Mouse (Mus musculus) urinary bladder, postnatal 36 days (tissue): ENCODE data around the gene Sorl1.

ENCODE experiments used
- DNase-seq, 2 experiments: peaks; one replicate each; pipeline ENCODE4 v3.0.0; 2022; ENCODE audit warnings: low spot score in 2 of 2, mixed read lengths in 1 of 2

Gene Sorl1

DNA sequence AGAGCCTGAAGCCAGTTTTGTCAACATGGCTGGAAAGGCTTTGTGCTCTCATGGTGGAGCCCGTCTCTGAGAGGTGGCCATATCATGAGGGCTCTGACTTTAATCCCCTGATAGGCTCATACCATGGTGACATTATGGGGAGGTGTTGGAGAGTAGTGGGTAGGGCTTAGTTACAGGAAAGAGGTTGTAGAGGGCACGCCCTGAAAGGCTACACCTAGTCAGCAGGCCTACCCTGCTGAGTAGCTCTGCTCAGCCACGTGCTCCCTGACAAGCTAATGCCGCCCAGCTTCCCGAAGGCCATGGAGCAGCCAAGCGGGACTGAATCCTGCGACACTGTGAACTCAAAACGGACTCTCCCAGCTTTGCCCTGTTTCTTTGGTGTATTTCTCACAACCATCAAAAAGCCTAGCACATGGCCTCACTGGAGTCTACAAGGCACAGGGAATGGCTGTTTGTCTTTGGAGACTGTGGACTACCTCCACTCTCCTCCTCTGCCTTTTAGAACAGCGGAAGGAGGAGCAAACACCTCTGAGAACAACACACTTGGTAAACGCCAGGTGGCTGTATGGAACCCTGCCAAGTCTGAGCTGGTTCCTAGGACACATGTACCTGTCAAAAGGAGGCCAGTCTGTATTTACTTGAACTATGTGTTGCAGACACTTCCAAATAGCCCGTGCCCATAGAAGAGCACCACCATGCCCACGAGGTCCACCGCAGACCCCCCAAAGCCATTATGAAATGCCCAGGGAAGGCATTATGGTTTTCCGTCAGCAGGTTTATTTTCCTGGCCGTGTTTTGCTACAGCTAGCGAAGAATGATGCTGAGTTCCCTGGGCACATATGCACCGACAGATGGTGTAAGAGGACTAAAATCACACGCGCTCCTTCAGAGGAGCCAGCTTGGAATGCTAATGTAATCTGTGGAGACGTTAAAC, 69.5 kb downstream of the Sorl1 start:
- DNase-seq: peak in 1 of 2 experiments; percentile 15

GRCm38 (mm10) chr9:42053591-42054190, 70.4 kb downstream of the Sorl1 start:
- no peak for DNase-seq

DNA sequence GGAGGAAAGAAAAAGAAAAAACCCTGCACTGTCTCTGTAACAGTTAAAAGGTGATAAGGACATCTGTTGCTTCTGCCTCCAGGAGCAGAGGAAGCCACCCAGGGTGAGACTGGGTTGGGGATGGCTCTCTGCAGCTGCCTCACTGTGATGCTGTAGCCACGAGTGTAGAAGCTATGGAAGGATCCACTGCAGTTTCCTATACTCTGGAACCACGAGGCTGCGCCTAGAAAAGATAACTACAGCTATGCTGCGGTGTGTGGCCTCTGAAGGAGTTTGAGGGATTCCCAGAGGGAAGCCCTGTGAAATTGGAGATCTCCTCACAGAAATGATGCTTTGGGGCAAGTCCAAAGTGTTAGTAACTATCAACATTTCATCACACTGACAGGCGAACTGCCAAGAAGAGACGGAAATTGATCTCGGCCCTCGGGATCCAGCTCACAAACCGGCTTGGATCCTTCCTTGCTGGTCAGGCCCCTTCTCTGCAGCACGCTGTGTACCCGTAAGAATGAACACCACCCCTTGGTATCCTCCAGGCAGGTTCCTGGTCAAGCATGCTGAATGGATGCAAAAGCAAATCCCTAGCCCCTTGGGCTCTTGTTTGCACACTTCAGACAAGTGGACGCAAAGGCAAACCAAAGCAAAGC, 71.3 kb downstream of the Sorl1 start:
- peak in 1 of 2 experiments; percentile 59 for DNase-seq

DNA sequence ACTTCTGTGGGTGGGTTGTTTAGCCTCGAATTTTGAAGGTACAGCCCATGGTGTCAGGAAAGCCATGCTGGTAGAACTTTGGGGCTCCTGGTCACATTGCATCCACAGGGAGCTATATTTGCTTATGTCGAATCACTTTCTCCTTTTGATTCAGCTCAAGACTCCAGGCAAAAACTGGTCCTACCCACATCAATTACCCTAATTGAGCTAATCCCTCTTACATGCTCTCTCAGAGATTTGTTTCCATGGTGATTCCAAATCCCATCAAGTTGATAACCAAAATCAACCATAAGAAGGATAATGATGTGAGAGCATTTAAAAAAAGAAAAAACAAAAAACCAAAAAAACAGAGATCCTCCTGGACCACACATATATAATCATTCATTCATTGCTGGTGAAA, 75.6 kb downstream of the Sorl1 start:
- DNase-seq: no peak

GRCm38 (mm10) chr9:42047786-42048185, 76.3 kb downstream of the Sorl1 start:
- DNase-seq: no peak

DNA sequence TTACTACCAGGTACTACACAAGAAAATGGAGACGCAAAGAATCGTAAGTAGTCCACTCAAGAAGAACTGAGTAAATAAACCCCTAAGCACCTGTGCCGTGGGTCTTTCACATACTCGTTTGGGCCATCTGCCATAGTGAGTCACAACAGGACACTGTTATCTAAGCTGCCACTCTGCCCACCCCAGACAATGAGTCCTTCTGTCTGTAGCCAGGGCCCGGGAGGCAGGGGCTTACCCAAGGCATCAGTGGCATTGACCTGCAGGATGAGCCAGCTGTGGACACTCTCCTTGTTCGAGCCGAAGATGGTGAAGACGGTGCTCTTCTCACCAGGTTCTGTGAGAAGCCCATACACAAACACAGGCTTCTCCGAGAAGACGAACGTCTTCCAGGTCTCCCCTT, 77.8 kb downstream of the Sorl1 start:
- no peak for DNase-seq

- DNase-seq: no peak
Measured at GRCm38 (mm10) chr9:42044651-42045050, 79.4 kb downstream of the Sorl1 start.

- DNase-seq: no peak
Measured at GRCm38 (mm10) chr9:42043934-42044333, 80.2 kb downstream of the Sorl1 start.

GRCm38 (mm10) chr9:42039000-42039992, 84.8 kb downstream of the Sorl1 start:
- no peak for DNase-seq

DNA sequence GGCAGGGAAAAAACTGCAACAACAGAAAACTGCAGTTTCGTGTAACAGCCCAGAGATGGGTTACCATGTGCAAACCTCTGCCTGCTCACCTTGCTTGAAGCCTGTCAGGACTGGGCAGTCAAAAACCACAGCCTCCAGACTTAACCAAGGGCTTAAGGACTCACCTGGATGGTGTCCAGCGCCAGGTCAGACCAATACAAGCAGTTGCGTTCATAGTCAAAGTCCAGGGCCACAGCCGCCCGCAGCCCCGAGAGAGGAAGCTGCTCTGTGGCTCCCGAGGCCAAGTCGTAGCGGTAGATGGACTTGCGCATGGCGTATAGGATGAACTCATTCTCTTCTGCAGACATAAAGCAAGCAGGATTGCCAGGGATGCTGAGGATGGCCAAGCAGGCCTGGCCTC, 87.2 kb downstream of the Sorl1 start:
- DNase-seq: no peak

DNA sequence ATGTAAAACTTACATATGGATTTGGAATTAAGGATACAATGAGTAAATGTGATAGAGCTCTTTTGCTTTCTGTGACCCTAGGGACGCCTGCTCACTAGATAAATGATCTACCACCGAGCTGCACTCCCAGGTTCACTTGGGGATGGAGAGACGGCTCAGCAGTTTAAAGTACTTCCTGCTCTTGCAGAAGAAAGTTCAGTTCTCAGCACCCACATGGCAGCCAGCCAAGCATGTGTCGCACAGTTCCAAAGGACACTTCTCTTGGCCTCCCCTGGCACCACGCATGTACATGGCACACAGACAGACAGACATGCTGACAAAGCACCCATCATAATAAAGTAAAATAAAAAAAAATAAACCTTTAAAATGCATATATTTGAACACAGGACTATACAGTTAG, 88.1 kb downstream of the Sorl1 start:
- DNase-seq: peak in 1 of 2 experiments; percentile 16

- DNase-seq: no peak
Measured at GRCm38 (mm10) chr9:42035213-42035765, 88.8 kb downstream of the Sorl1 start.

DNA sequence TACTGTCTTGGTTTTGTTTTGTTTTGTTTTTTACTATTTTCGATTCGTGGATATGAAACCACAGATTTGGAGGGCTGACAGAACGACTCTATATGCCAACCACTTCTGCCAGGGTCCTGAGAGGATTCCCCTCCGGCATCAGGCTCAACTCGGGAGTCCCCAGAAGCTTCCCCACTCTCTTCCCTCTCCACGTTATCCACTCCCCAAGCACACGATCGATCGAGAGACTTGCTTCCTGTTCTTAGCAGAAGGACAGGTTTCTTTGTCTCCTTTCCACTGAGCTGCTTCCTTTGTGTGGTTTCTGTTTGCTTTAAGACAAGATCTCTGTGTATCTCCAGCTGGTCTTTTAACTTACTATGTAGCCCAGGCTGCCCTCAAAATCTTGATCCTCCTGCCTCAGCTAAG, 90.0 kb downstream of the Sorl1 start:
- no peak for DNase-seq

GRCm38 (mm10) chr9:42033291-42034115, 90.6 kb downstream of the Sorl1 start:
- no peak for DNase-seq

- DNase-seq: no peak
Measured at GRCm38 (mm10) chr9:42032419-42032818, 91.7 kb downstream of the Sorl1 start.

GRCm38 (mm10) chr9:42028807-42029206, 95.3 kb downstream of the Sorl1 start:
- DNase-seq: no peak

GRCm38 (mm10) chr9:42024257-42024656, 99.8 kb downstream of the Sorl1 start:
- DNase-seq: no peak

- DNase-seq: no peak
Measured at GRCm38 (mm10) chr9:42023383-42023782, 100.7 kb downstream of the Sorl1 start.

- DNase-seq: no peak
Measured at GRCm38 (mm10) chr9:42022318-42022717, 101.8 kb downstream of the Sorl1 start.
